Mouse (Mus musculus) 3T3-L1 (cell line): ENCODE measurements around the gene Ap5m1.

Source experiments
- DNase-seq: peaks from one replicate; pipeline ENCODE4 v3.0.0-alpha.2; 2015; ENCODE audit warnings: low read depth, low spot score

Ap5m1 gene

DNA sequence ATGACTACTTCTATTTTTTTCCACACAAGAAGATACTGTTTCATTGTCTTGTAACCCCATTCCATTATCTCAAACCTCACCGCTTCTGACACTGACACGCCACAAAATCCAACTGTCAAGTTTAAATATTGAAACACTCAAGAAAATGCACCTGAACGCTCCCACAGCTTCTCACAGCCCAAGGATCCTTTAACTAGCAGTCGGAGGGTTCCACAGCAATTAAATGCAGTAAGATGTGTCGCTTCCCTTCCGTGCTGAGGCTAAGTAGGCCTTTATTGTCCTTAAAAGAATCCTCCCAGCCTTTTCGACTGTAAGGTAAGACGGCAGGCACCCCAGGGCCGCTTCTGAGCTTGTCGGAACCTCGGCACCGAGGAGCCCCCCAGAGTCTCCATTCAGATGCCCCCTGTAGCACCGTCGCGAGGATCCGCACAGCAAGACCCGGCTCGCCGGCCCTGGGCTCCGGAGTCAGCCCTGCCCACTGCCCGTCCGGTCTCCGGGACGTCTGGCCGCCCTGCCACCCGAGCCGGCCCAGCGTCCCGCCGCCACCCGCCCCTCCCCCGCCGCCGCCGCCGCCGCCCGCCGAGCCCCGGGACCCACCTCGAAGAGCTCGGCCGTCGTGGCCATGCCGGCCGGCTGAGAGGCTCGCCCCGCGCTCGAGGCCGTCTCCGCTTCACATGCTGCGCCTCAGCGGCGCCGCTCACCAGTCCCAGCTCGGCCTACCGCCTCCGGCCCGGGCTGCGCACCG is at the start of gene Ap5m1:
Ap5m1 (plus strand) TSS at position 569 of the 745 bp plus-strand sequence.
- DNase-seq = peak; percentile 37

DNA sequence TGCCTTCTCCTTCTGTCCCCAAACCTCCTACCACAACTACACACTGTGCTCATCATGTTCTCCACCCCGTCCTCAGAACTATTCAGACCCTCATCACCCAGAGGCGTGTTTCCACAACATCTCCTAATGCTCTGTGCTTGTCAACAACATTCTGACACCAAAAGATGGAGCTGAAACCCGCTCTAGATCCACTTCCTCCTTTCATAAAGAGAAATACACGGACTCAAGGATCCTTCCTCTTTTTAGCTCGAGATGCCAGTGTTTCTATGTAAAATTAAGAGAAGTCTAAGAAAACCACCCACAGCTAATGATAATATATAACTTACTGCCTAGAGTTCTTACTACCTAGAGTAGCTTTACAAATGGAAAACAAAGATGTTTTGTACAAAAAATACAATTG is 46.1 kb upstream of the Ap5m1 start:
- no peak for DNase-seq

DNA sequence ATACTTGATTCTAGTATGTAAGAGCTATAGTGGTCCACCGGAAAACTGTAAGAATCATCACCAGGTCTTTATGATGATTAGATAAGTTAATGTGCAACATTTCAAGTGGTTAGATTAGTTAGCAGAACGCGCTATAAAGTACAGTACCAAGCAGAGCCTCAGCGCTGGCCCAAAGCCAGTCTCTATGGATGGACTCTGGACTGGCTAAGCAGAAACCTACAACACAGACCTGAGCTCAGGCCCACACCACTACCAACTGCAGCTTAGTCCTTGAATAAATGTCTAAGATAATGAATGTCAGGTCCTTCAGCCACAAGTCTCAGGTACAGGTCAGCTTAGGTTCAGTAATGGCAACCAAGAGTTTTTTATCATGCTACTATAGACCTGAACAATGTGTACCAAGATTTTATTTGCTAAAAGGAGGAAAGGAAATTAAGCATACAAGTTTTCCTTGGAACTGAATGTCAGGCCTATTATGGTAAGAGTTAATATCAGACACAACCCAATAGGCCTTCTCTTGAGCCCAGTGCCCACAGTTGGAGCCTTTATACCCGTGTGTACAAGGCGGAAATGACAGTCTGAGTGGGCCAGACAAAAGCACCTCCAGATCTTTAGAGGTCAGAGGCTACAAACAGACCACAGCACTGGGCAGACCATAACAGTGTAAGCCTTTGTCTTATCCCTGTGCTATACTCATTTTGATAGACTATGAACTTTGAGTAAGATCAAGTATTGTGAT is 38.7 kb upstream of the Ap5m1 start:
- DNase-seq = no peak

DNA sequence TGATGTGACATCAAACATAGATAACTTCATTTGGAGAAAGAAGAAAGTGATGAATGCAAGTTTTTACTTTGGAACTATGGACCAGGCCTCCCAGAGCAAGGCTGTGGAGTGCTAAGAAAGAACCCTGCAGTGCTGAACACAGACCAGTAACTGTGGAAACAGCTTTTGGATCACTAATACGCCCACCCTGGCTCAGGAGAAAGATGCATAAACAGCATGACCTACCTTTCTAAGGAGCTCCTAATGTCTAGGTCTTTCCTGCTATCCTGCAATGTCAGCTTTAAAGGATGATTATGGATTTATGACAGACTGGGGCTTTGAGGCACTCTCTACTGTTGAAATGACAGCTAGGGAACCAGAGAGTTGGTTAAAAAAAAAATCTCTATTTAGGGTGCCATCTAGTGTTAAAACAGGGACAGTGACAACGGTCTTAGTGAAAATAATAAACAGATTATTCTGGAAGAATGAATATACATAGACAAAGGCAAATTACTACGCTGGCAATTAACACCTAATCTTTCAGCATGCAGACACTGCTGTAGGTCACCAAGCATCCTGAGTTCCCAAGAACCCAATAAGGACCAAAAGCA is 38.0 kb upstream of the Ap5m1 start:
- DNase-seq = peak; percentile 38

DNA sequence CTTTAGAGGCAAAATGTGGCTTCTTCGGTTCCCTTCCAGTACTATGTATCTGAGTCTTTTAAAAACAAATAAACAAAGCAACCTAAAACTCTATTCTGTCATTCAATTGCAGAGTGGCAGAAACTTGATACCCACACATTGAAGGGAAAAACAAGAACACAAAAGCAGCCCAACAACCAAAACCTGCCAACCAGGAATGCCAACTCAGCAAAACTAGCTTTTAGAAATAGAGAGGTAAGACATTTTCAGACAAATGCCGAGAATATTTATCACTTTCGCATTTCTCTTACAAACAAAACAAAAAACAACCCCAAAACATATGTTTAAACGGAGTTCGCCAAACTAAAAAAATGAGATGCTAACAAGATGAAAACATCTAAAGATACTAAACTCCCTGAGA is 36.9 kb upstream of the Ap5m1 start:
- no peak for DNase-seq

DNA sequence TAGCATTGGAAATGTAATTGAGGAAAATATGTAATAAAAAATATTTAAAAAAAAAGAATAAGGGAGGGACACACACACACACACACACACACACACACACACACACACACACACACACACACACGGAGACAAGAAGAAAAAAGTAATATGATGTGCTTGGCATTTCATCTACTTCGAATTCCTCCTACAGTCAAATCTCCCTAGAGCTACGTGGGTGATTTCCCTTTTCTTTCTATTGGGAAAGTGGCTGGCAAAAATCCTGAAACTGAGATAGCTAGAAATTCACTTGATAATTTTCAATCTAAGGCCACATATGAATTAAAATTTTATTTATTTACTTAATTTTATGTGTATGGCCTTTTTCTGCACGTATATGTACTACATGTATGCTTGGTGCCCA is 20.3 kb upstream of the Ap5m1 start:
- DNase-seq = no peak

DNA sequence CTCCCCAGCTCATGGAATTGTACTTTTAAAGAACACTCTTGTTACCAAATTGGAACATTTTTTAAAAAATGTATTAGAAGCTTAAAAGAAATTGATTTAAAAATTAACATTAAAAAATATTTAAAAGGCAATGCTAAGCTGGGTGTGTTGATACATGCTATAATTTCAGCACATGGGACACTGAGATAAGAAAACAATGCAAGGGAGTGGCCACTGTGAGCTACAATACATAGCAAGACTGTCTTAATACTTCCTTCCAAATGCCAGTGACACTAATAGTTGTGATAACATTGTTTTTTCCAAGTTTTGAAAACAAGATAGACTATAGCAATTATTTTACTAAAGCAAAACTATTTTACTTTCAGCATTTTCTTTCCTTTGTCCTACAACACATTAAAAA is 16.4 kb upstream of the Ap5m1 start:
- DNase-seq = no peak

DNA sequence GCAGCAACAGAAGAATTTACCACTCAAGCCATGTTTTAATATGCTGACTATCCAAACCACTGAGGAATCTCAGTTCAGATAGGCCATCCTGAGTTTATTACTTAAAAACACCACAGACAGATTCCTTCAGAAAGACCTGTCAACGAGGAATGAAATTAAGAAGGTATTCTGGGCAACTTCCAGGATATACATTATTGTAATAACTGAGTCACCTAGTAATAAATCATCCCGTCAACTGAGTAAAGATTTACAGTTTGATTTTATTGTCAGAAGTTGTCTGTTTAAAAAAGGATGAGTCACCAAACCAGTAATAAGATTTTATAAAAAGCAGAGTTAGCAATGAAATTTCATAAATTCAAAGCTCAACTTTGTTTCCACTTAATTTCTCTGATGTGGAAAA is 2.1 kb upstream of the Ap5m1 start:
- peak; percentile 69 for DNase-seq

DNA sequence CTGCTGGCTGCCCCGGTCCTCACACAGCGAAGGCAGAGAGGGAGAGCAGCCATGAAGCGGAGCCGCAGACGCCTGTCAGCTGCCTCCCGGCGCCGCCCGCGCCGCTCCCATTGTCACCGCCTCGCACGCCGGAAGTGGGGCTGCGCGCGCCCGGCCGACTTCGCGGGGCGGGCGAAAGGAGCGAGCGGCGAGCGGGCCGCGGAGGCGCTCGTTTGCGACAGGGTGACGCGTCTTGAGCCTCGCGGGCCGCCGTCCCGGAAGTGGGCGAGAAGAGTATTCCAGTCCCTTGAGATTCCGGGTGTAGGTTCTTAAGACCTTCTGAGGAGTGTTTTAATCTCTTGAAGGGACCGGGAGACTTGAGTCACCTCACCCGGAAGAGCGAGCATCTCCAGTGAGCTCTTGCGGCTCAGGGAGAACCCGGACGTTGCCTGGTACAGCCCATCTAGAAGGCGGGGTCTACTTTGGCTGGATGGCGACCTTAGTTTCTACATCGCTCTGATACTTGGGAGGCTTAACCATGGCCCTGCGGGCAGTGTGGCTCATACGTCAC is 452 bp downstream of the Ap5m1 start, which contains the start of gene Exoc5:
Exoc5 (minus strand) TSS at position 380 of the 550 bp plus-strand sequence.
- peak; percentile 97 for DNase-seq

DNA sequence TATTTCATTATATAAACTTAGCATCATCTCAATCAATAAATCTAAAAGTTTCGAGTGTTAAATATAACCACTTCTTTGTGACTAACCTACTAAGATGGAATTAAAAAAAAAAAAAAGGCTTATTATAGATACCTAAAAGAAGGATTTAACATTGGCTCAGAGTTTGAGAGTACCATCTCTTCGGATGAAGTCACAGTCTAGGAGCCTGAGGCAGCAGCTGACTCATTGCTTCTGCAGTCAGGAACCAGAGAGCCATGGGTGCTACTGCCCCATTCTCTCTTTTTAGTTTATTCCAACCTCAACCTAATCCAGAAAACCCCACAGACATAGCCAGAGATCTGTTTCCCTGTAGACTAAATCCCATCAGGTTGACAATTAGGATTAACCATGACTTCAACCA is 6.9 kb downstream of the Ap5m1 start:
- DNase-seq = peak; percentile 68

DNA sequence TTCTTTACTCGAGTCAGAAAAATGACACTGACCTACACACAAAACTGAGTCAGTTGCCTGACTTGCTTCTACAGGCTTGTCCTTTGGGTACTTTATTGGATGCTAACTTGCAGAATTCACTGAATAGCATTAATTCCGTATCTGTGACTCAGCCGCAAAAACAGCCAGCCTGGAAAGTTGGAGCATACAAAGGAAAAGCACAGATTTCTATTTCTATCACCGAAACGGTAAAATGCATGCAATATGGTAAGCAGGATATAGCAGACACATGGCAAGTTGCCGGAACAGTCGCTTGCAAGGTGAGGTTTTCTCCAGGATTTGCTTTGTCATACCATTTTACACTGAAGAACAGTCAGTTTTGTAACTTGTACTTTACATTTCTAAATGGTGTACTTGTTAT is 8.0 kb downstream of the Ap5m1 start:
- DNase-seq = peak; percentile 64

DNA sequence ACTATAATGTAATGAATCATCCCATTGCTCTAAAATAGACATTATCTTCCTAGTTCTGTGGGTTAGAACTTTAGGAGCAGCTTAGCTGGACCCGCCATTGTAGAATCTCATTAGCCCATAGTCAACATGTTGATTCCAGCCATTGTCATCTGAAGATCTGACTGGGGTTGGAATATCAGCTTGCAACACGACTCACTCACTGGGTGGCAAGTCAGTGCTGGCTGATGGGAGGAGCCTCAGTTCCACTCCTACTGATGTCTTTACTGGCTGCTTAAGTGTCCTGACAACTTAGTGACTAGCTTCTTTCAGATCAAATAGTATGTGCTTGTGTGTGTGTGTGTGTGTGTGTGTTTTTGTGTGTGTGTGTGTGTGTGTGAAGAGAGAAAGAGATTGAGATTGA is 8.5 kb downstream of the Ap5m1 start:
- peak; percentile 58 for DNase-seq

DNA sequence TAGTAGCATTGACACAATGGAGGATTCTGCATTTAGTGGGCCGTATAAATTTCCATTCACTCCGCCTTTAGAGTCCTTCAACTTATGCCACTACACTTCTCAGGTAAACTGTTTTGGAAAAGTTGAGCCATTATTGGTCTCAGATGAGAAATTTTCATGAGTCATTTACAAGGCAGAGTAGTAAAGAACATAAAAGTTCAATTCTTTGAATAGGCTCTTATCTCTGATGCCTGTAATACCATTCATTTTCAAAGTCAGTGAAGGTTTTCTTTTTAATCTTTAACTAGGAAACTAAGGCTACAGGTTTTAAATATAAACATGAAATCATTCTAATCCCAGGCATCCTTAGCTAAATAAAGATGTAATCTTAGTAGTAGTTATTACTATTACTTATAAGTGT is 12.9 kb downstream of the Ap5m1 start:
- no peak for DNase-seq

DNA sequence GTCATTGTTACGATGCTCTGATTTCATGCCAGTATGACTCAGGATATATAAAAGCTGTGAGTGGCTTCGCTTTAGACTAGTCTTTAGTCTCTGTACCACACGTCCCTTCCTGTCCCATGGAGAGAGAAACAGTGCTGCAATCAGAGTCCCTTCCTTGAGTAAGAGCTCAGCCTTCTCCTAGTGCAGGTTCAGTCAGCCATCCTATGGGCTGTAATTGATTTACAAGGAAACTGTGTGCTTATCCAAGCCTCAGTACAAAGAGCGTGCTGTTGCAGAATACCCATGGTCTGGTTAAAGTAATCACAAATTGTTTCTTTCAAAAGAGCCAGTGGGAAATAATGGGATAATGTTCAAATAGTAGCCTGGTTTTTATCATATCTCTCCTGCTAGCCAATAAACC is 20.6 kb downstream of the Ap5m1 start:
- DNase-seq = no peak

DNA sequence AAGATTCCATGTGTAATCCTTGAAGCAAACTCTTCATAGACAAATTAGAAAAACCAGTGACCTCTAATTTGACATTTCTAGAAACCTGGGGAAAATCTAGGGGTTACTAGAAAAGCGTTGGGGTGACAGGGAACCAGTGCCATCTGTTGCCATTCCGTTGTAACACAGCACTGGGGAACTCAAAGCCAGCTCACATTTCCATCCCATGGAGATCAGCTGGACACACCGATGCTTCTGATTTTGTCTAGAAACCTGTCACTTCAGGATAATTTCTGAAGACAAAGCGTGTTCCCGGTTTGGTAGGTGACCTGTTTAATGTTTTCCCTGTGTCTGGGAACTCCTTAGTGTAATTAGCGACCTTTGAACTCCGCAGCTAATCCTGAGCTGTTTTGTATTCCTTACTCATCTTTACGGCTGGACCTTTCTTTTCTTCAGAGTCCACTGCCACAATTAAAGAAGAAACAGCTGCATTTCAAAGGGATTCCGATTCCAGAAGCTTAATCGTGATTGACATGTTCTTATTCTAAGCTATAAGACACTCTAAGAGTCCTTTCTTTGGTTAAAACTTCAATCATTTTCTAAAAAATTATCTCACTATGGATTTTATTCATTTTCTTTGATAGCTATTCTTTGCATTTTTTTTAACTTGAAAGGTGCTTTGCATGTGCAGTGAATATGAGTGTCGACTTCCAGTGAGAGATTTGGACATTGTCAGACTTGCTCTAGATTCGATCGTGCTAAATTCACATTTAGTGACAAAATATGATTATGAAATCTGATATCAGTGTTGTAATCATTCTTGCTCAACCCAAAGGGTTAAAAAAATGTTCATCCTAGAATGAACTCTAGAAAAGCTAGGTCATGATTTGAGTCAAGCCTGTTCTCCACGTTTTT is 22.5 kb downstream of the Ap5m1 start:
- DNase-seq = no peak

DNA sequence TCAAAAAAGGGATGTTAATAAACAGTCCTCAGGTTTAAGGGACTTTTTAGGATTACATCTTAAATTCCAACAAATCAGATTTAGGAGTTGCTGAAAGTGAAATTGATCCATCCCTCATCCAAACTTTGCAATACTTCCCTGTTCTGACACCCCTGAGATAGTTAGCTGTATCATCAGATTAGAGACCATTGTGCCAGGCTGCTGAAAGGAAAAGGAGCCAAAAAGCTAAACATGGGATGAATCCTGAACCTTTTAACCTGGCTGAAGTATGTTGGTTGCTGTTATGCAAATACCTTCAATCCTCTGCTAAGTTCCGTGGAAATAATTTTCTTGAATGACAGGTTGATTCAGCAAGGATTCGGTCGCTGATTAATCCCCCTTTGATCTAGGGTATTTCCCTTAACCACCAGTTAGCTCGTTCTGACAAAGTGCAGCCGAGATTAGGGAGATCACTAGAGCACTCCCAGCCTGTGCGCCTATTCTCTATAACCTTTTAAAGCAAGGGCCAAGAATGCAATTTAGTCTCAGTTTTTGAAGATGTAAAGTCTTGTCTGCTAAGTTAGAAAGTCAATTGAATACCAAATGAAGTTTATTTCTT is 23.7 kb downstream of the Ap5m1 start:
- DNase-seq = no peak

DNA sequence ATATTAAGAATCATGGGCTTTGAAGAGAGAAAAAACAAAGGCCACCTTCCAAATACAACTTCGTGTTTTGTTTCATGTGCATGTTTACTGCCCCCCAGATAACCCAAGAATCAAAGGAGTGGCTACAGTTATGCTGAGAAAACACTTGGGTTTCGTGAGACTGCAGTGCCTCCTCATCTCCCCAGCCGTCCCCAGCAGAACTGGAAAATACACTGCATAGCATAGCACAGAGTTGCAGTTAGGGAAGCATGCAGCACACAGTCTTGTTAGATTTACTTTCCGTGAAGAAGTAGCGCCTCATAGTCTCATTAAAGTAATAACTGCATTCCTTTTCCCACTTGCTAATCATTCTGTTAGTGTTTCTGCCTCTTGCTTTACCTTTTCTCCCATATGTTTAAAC is 24.2 kb downstream of the Ap5m1 start:
- no peak for DNase-seq

DNA sequence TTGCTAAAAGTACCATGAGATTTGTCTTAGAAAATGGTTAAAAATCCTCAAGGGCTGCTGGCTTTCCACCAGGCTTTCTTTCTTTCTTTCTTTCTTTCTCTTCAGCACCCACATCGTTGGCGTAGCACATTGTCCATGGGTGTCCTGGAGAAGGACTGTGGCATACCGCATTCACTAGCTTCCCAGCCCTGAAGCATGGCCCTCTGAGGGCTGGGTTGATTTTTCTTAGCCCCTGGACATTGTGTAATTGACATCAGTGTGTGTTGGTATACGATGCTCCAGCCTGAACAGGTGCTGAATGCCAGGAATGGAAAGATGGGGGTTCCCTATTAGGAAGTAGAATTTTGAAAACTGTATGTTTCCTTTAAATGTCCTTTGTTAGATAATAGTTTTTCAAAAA is 25.4 kb downstream of the Ap5m1 start:
- no peak for DNase-seq

DNA sequence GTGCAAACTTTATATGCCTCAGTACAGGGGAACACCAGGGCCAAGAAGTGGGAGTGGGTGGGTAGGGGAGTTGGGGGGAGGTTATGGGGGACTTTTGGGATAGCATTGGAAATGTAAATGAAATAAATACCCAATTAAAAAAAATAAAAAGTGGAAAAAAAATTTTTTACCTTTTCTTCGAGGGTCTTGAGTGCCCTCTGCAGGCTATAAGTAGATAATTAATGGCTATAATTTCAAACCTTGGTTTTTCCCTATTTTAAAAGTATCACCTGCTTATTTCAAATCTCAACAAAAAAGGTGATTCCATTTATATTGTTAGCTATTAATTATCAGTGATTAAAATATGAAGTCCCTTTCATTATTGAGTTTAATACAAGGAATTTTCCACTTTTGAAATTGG is 25.9 kb downstream of the Ap5m1 start:
- DNase-seq = peak; percentile 11

DNA sequence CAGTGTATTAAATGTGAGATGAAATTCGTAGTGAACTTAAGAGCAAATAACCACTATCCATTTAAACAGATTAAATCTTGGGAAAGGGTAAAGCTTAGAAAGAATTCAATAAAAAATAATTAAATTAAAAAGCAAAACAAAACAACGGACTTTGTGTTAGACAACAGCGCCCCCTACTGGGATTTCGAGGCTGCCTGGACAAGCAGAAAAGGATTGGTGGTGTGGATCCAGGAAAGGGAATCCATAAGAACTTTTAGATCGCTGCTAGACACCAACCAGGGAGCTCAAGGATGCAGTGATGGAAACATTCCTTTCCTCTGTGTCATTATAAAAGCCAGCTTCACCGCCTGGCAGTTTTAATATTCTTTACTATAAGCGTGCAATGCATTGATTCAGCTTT is 52.5 kb downstream of the Ap5m1 start:
- DNase-seq = peak; percentile 78

DNA sequence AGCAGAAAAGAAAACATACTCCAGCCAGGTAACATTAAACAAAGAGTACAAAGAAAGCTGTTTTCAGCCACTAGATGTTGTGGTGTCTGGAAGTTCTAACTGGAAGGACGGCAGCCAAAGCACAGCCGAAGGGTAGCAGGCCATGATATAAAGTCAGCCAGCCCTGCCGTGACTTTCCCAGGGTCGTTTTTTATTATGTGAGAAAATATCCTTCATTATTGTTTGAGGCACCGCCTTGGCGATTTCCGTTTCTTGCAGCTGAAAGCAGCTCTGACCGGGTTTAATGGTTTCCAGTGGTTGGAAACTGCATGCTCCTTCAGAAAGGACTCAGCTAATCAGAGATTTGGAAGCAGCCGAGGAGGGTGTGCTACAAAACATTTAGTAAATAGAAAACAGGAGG is 55.8 kb downstream of the Ap5m1 start:
- DNase-seq = no peak
